Mouse (Mus musculus): ENCODE measurements around the gene Hace1. TPM values are rescaled to one million over a fixed set of nuclear protein-coding genes. Genes with fewer than 3 reads are reported as not detected.

The Hace1 gene
- 35.0 TPM for total RNA-seq (2023)

GRCm38 (mm10) chr10:45577731-45578297, at the start of gene Hace1:
Gene Hace1, plus strand, starts transcription at chr10:45577829.

Other genes with a start within 250 kb of the Hace1 start
- gene Bves, start 242.1 kb upstream of the Hace1 start, total RNA-seq (2023): not detected
- gene Lin28b, start 91.4 kb upstream of the Hace1 start, total RNA-seq (2023): not detected